Mouse (Mus musculus): ENCODE measurements around the gene Gm17359. TPM values are rescaled to one million over a fixed set of nuclear protein-coding genes. Genes with fewer than 3 reads are reported as not detected.

Gene Gm17359
- total RNA-seq (2017), result not detected in 2 replicates

- peak; percentile 34 to 62; a peak in 3 of 4 replicates for ATAC-seq (replicated peaks in 1 of 2; ENCODE audit: insufficient read depth in 1 of 2, low FRiP score in 2 of 2, low TSS enrichment in 1 of 2, low read depth in 1 of 2, poor library complexity in 2 of 2, severe bottlenecking in 2 of 2)
Measured at GRCm38 (mm10) chr3:79336044-79336766, at the start of gene Gm17359. Gene Gm17359 (plus strand): TSS chr3:79336661.

- ATAC-seq (replicated peaks in 1 of 2; ENCODE audit: insufficient read depth in 1 of 2, low FRiP score in 2 of 2, low TSS enrichment in 1 of 2, low read depth in 1 of 2, poor library complexity in 2 of 2, severe bottlenecking in 2 of 2), result peak; percentile 93 to 94
Measured at GRCm38 (mm10) chr3:79287108-79287576, 49.3 kb upstream of the Gm17359 start.

GRCm38 (mm10) chr3:79287699-79288458, 48.6 kb upstream of the Gm17359 start:
- no peak for ATAC-seq (replicated peaks in 1 of 2; ENCODE audit: insufficient read depth in 1 of 2, low FRiP score in 2 of 2, low TSS enrichment in 1 of 2, low read depth in 1 of 2, poor library complexity in 2 of 2, severe bottlenecking in 2 of 2)

- ATAC-seq (replicated peaks in 1 of 2; ENCODE audit: insufficient read depth in 1 of 2, low FRiP score in 2 of 2, low TSS enrichment in 1 of 2, low read depth in 1 of 2, poor library complexity in 2 of 2, severe bottlenecking in 2 of 2), result no peak
Measured at GRCm38 (mm10) chr3:79289050-79289449, 47.4 kb upstream of the Gm17359 start.

- ATAC-seq (replicated peaks in 1 of 2; ENCODE audit: insufficient read depth in 1 of 2, low FRiP score in 2 of 2, low TSS enrichment in 1 of 2, low read depth in 1 of 2, poor library complexity in 2 of 2, severe bottlenecking in 2 of 2), result no peak
Measured at GRCm38 (mm10) chr3:79293023-79293422, 43.4 kb upstream of the Gm17359 start.

- no peak for ATAC-seq (replicated peaks in 1 of 2; ENCODE audit: insufficient read depth in 1 of 2, low FRiP score in 2 of 2, low TSS enrichment in 1 of 2, low read depth in 1 of 2, poor library complexity in 2 of 2, severe bottlenecking in 2 of 2)
Measured at GRCm38 (mm10) chr3:79294701-79295100, 41.8 kb upstream of the Gm17359 start.

GRCm38 (mm10) chr3:79296049-79296448, 40.4 kb upstream of the Gm17359 start:
- no peak for ATAC-seq (replicated peaks in 1 of 2; ENCODE audit: insufficient read depth in 1 of 2, low FRiP score in 2 of 2, low TSS enrichment in 1 of 2, low read depth in 1 of 2, poor library complexity in 2 of 2, severe bottlenecking in 2 of 2)

GRCm38 (mm10) chr3:79296586-79296985, 39.9 kb upstream of the Gm17359 start:
- ATAC-seq (replicated peaks in 1 of 2; ENCODE audit: insufficient read depth in 1 of 2, low FRiP score in 2 of 2, low TSS enrichment in 1 of 2, low read depth in 1 of 2, poor library complexity in 2 of 2, severe bottlenecking in 2 of 2), result no peak

GRCm38 (mm10) chr3:79297281-79297680, 39.2 kb upstream of the Gm17359 start:
- ATAC-seq (replicated peaks in 1 of 2; ENCODE audit: insufficient read depth in 1 of 2, low FRiP score in 2 of 2, low TSS enrichment in 1 of 2, low read depth in 1 of 2, poor library complexity in 2 of 2, severe bottlenecking in 2 of 2), result no peak

GRCm38 (mm10) chr3:79299401-79299800, 37.1 kb upstream of the Gm17359 start:
- no peak for ATAC-seq (replicated peaks in 1 of 2; ENCODE audit: insufficient read depth in 1 of 2, low FRiP score in 2 of 2, low TSS enrichment in 1 of 2, low read depth in 1 of 2, poor library complexity in 2 of 2, severe bottlenecking in 2 of 2)

- no peak for ATAC-seq (replicated peaks in 1 of 2; ENCODE audit: insufficient read depth in 1 of 2, low FRiP score in 2 of 2, low TSS enrichment in 1 of 2, low read depth in 1 of 2, poor library complexity in 2 of 2, severe bottlenecking in 2 of 2)
Measured at GRCm38 (mm10) chr3:79308605-79309004, 27.9 kb upstream of the Gm17359 start.

GRCm38 (mm10) chr3:79310184-79310583, 26.3 kb upstream of the Gm17359 start:
- ATAC-seq (replicated peaks in 1 of 2; ENCODE audit: insufficient read depth in 1 of 2, low FRiP score in 2 of 2, low TSS enrichment in 1 of 2, low read depth in 1 of 2, poor library complexity in 2 of 2, severe bottlenecking in 2 of 2), result no peak

GRCm38 (mm10) chr3:79311895-79312294, 24.6 kb upstream of the Gm17359 start:
- no peak for ATAC-seq (replicated peaks in 1 of 2; ENCODE audit: insufficient read depth in 1 of 2, low FRiP score in 2 of 2, low TSS enrichment in 1 of 2, low read depth in 1 of 2, poor library complexity in 2 of 2, severe bottlenecking in 2 of 2)

GRCm38 (mm10) chr3:79314006-79314698, 22.3 kb upstream of the Gm17359 start:
- 0 out of 4 replicates have a peak, but pooled peaks of 1 of the 2 experiments have one; percentile 37 for ATAC-seq (replicated peaks in 1 of 2; ENCODE audit: insufficient read depth in 1 of 2, low FRiP score in 2 of 2, low TSS enrichment in 1 of 2, low read depth in 1 of 2, poor library complexity in 2 of 2, severe bottlenecking in 2 of 2)

GRCm38 (mm10) chr3:79324697-79325526, 11.5 kb upstream of the Gm17359 start:
- no peak for ATAC-seq (replicated peaks in 1 of 2; ENCODE audit: insufficient read depth in 1 of 2, low FRiP score in 2 of 2, low TSS enrichment in 1 of 2, low read depth in 1 of 2, poor library complexity in 2 of 2, severe bottlenecking in 2 of 2)

GRCm38 (mm10) chr3:79329691-79330315, 6.7 kb upstream of the Gm17359 start:
- no peak for ATAC-seq (replicated peaks in 1 of 2; ENCODE audit: insufficient read depth in 1 of 2, low FRiP score in 2 of 2, low TSS enrichment in 1 of 2, low read depth in 1 of 2, poor library complexity in 2 of 2, severe bottlenecking in 2 of 2)

GRCm38 (mm10) chr3:79333051-79333450, 3.4 kb upstream of the Gm17359 start:
- ATAC-seq (replicated peaks in 1 of 2; ENCODE audit: insufficient read depth in 1 of 2, low FRiP score in 2 of 2, low TSS enrichment in 1 of 2, low read depth in 1 of 2, poor library complexity in 2 of 2, severe bottlenecking in 2 of 2), result no peak

Data from hematopoietic stem cell, adult 5-6 weeks (primary cell).